9 mouse cellular contexts compared by ENCODE assay signal in genomic region chr10:79840644-79841551, GRCm38 (mm10). TPM values are rescaled to one million over a fixed set of nuclear protein-coding genes. Genes with fewer than 3 reads are reported as not detected.
A peak's percentile ranks its signal among the peaks of the same experiment; 100 is the strongest.
DNase-seq lines count a peak whose midpoint lies in the region; ATAC-seq and TF ChIP-seq lines count a peak whose summit lies in the region.
"Had no signal": no experiment of that assay in that cellular context is flagged by ENCODE, and none has a peak within 500 bp of the region (broad histone marks: within the 10 kb centered on the region; RNA-seq: fewer than 3 reads in every experiment).

No protein-coding gene starts in this region.

- in situ Hi-C loops in CH12.LX (cut with MboI; ENCODE audit: low pct_ligation_motif_present, low pct_unique_long_range_greater_than_20kb, low sequenced_read_pairs) = no loop called here

- no peak for TF ChIP-seq CTCF in CH12.LX (conservative IDR thresholded peaks at IDR 0.05 in 1 of 2, IDR thresholded peaks at IDR 0.05 in 1 of 2; ENCODE audit: low read depth in 2 of 2, low read length in 2 of 2)
- TF ChIP-seq CTCF in bone marrow macrophage, adult 2 months (IDR thresholded peaks at IDR 0.05; ENCODE audit: low read depth, low read length) = no peak
- 0 out of 2 replicates have a peak, but pooled peaks have one; percentile 11 for TF ChIP-seq CTCF in lung, adult 2 months (IDR thresholded peaks at IDR 0.05; ENCODE audit: insufficient read depth, low read length)

- no peak for TF ChIP-seq EP300 in CH12.LX (IDR thresholded peaks at IDR 0.05; ENCODE audit: low read length)

- H3K9ac ChIP-seq in CH12.LX (ENCODE audit: insufficient read depth, low read depth) = no peak overlapping the region
- peak overlapping the region; percentile 54 for H3K9ac ChIP-seq in forebrain, embryonic 12.5 days
- peak overlapping the region; percentile 40 for H3K9ac ChIP-seq in neural tube, embryonic 15.5 days (replicated peaks)

- no peak for DNase-seq in CH12.LX (ENCODE audit: extremely low read depth)
- peak; percentile 75 to 81 for DNase-seq in heart, postnatal 10 days
- DNase-seq in kidney, postnatal 4 days = peak; percentile 82 to 91
- DNase-seq in lung, adult 2 months = peak; percentile 74
- no peak for DNase-seq in T-cell, adult 2 months (ENCODE audit: low spot score)

- no peak overlapping the region for H3K4me2 ChIP-seq in CH12.LX (ENCODE audit: insufficient read depth, low read depth, poor library complexity, severe bottlenecking)
- H3K4me2 ChIP-seq in forebrain, embryonic 12.5 days = peak overlapping the region; percentile 68
- H3K4me2 ChIP-seq in neural tube, embryonic 15.5 days = peak overlapping the region; percentile 66

- dilution Hi-C loops in CH12.LX (cut with MboI; ENCODE audit: extremely low pct_ligation_motif_present, extremely low pct_unique_long_range_greater_than_20kb, low sequenced_read_pairs) = no loop called here

- H3K36me3 ChIP-seq in CH12.LX (replicated peaks in 1 of 2; ENCODE audit: control insufficient read depth in 1 of 2, insufficient read depth in 1 of 2, low read length in 1 of 2) = no peaks in the 10 kb centered on the region
- no peaks in the 10 kb centered on the region for H3K36me3 ChIP-seq in forebrain, embryonic 12.5 days (replicated peaks)
- no peaks in the 10 kb centered on the region for H3K36me3 ChIP-seq in neural tube, embryonic 15.5 days

- H3K4me3 ChIP-seq in CH12.LX (replicated peaks in 1 of 3; ENCODE audit: low read depth in 2 of 3, low read length in 2 of 3, poor library complexity in 1 of 3) = no peak overlapping the region
- peak overlapping the region; percentile 54 for H3K4me3 ChIP-seq in bone marrow macrophage, adult 2 months (ENCODE audit: insufficient read depth, low read length)
- H3K4me3 ChIP-seq in forebrain, embryonic 12.5 days (replicated peaks) = peak overlapping the region; percentile 33
- H3K4me3 ChIP-seq in lung, adult 2 months (replicated peaks; ENCODE audit: extremely low read depth, low read depth, low read length) = peak overlapping the region; percentile 76
- peak overlapping the region; percentile 35 for H3K4me3 ChIP-seq in neural tube, embryonic 15.5 days (replicated peaks)

- no peak for TF ChIP-seq POLR2A in CH12.LX (IDR thresholded peaks at IDR 0.05; ENCODE audit: low read depth, low read length)
- TF ChIP-seq POLR2A in bone marrow macrophage, adult 2 months (IDR thresholded peaks at IDR 0.05; ENCODE audit: borderline replicate concordance, low read depth, low read length) = no peak
- peak; percentile 77; the same call in 1 of the 2 replicates for TF ChIP-seq POLR2A in lung, adult 2 months (IDR thresholded peaks at IDR 0.05; ENCODE audit: borderline replicate concordance, extremely low read depth, low read depth, low read length)

- H3K4me1 ChIP-seq in CH12.LX (ENCODE audit: control insufficient read depth in 1 of 2, insufficient read depth in 2 of 2) = no peaks in the 10 kb centered on the region
- peaks cover 16% of the 10 kb centered on the region for H3K4me1 ChIP-seq in bone marrow macrophage, adult 2 months (ENCODE audit: control insufficient read depth, insufficient read depth, low read length)
- peaks cover 29% of the 10 kb centered on the region for H3K4me1 ChIP-seq in forebrain, embryonic 12.5 days
- peaks cover 6% of the 10 kb centered on the region for H3K4me1 ChIP-seq in lung, adult 2 months (ENCODE audit: control insufficient read depth, insufficient read depth, low read length)
- H3K4me1 ChIP-seq in neural tube, embryonic 15.5 days = peaks cover 23% of the 10 kb centered on the region

- TF ChIP-seq RAD21 in CH12.LX (IDR thresholded peaks at IDR 0.05; ENCODE audit: low read depth, low read length) = no peak

- intact Hi-C loops in heart, postnatal 10 days (cut with DNase I) = loop anchor here (1.0 kb wide), 1 partner anchor 12 kb away; no protein-coding TSS in a partner anchor

- no peaks in the 10 kb centered on the region for H3K79me2 ChIP-seq in CH12.LX (replicated peaks; ENCODE audit: control insufficient read depth, extremely low read depth, insufficient read depth, poor library complexity, severe bottlenecking)

- 1% methylated on average over 24 of the region's 24 CpGs for WGBS in forebrain, embryonic 12.5 days
- WGBS in lung, adult 2 months = 1% methylated on average over 24 of the region's 24 CpGs
- WGBS in neural tube, embryonic 15.5 days = under 1% methylated on average over 24 of the region's 24 CpGs

- peaks cover 5% of the 10 kb centered on the region for H3K9me3 ChIP-seq in CH12.LX (replicated peaks; ENCODE audit: low read length)
- no peaks in the 10 kb centered on the region for H3K9me3 ChIP-seq in forebrain, embryonic 12.5 days
- H3K9me3 ChIP-seq in neural tube, embryonic 15.5 days (replicated peaks) = no peaks in the 10 kb centered on the region

- no peak overlapping the region for H3K27ac ChIP-seq in CH12.LX (ENCODE audit: insufficient read depth, low read depth)
- H3K27ac ChIP-seq in bone marrow macrophage, adult 2 months (ENCODE audit: insufficient read depth, low read depth, low read length) = peak overlapping the region; percentile 38
- peak overlapping the region; percentile 73 for H3K27ac ChIP-seq in forebrain, embryonic 12.5 days
- peak overlapping the region; percentile 81 for H3K27ac ChIP-seq in neural tube, embryonic 15.5 days (replicated peaks)

- ATAC-seq in forebrain, embryonic 12.5 days (ENCODE audit: low FRiP score) = peak; percentile 80
- ATAC-seq in neural tube, embryonic 15.5 days (ENCODE audit: low FRiP score) = peak; percentile 77

- H3K27me3 ChIP-seq in CH12.LX (replicated peaks) = peaks cover 7% of the 10 kb centered on the region
- no peaks in the 10 kb centered on the region for H3K27me3 ChIP-seq in forebrain, embryonic 12.5 days
- no peaks in the 10 kb centered on the region for H3K27me3 ChIP-seq in neural tube, embryonic 15.5 days (replicated peaks)

TF ChIP-seq in CH12.LX, 34 proteins besides CTCF, POLR2A, EP300 and RAD21:
- TF ChIP-seq GABPA (IDR thresholded peaks at IDR 0.05; ENCODE audit: insufficient replicate concordance, low read depth, low read length) = no peak
- TF ChIP-seq ZNF384 (IDR thresholded peaks at IDR 0.05; ENCODE audit: low read depth, low read length) = peak; percentile 71
- TF ChIP-seq CHD1 (IDR thresholded peaks at IDR 0.05; ENCODE audit: low read depth, low read length) = no peak

RNA-seq across cellular contexts. Expression of gene Ptbp1, which starts 13.3 kb away (rescaled TPM):
- total RNA-seq in CH12.LX (2012; rRNA removed) (252 and 284 TPM in 2 replicates), CH12.LX (2014; rRNA removed) (261 and 284 TPM in 2 replicates)
- 482 and 497 TPM in 2 replicates for polyA plus RNA-seq in CH12.LX (2012; ENCODE audit: insufficient read length, low read depth)
- polyA plus RNA-seq in bone marrow macrophage, adult 2 months (2012; ENCODE audit: insufficient read depth, insufficient read length, missing spikeins) = 129 and 141 TPM in 2 replicates
- polyA plus RNA-seq in forebrain, embryonic 12.5 days (2016; fragmentation: Nextera tagmentation; extraction: Ambion mirVana) = 223 TPM in 2 replicates
- 100 to 1,000 TPM; 144 to 145 TPM for total RNA-seq in heart, postnatal 10 days (2021)
- polyA plus RNA-seq in lung, adult 2 months (2012; rRNA removed) = 224 and 265 TPM in 2 replicates
- polyA plus RNA-seq in neural tube, embryonic 15.5 days (2015; fragmentation: Nextera tagmentation; extraction: Ambion mirVana) = 55.8 and 121 TPM in 2 replicates

RNA-seq across cellular contexts. Expression of gene Misp, which starts 20.1 kb away (rescaled TPM):
- total RNA-seq in CH12.LX (2012; rRNA removed) = not detected in 2 replicates
- not detected in 2 replicates for total RNA-seq in CH12.LX (2014; rRNA removed)
- polyA plus RNA-seq in CH12.LX (2012; ENCODE audit: insufficient read length, low read depth) = not detected in 2 replicates
- 0.91 TPM in 1 of 2 replicates, not detected in the other for polyA plus RNA-seq in bone marrow macrophage, adult 2 months (2012; ENCODE audit: insufficient read depth, insufficient read length, missing spikeins)
- 0.81 and 1.1 TPM in 2 replicates for polyA plus RNA-seq in forebrain, embryonic 12.5 days (2016; fragmentation: Nextera tagmentation; extraction: Ambion mirVana)
- under 1 TPM; 0.22 to 0.30 TPM for total RNA-seq in heart, postnatal 10 days (2021)
- polyA plus RNA-seq in lung, adult 2 months (2012; rRNA removed) = 4.0 and 4.8 TPM in 2 replicates
- polyA plus RNA-seq in neural tube, embryonic 15.5 days (2015; fragmentation: Nextera tagmentation; extraction: Ambion mirVana) = 0.33 and 11.5 TPM in 2 replicates

RNA-seq across cellular contexts. Expression of gene Prtn3, which starts 33.4 kb away (rescaled TPM):
- total RNA-seq in CH12.LX (2012; rRNA removed) (0.30 TPM in 1 of 2 replicates, not detected in the other), CH12.LX (2014; rRNA removed) (not detected in 2 replicates)
- 0.39 TPM in 1 of 2 replicates, not detected in the other for polyA plus RNA-seq in CH12.LX (2012; ENCODE audit: insufficient read length, low read depth)
- not detected in 2 replicates for polyA plus RNA-seq in bone marrow macrophage, adult 2 months (2012; ENCODE audit: insufficient read depth, insufficient read length, missing spikeins)
- 14.8 and 16.2 TPM in 2 replicates for polyA plus RNA-seq in forebrain, embryonic 12.5 days (2016; fragmentation: Nextera tagmentation; extraction: Ambion mirVana)
- under 1 TPM in 1 of 2 experiments, not detected in 1; 0.55 TPM for total RNA-seq in heart, postnatal 10 days (2021)
- polyA plus RNA-seq in lung, adult 2 months (2012; rRNA removed) = 3.6 and 5.0 TPM in 2 replicates
- 9.0 and 9.5 TPM in 2 replicates for polyA plus RNA-seq in neural tube, embryonic 15.5 days (2015; fragmentation: Nextera tagmentation; extraction: Ambion mirVana)

RNA-seq across cellular contexts. Expression of gene Plppr3, which starts 33.5 kb away (rescaled TPM):
- 0.47 and 0.55 TPM in 2 replicates for total RNA-seq in CH12.LX (2012; rRNA removed)
- not detected in 2 replicates for total RNA-seq in CH12.LX (2014; rRNA removed)
- polyA plus RNA-seq in CH12.LX (2012; ENCODE audit: insufficient read length, low read depth) = 3.4 TPM in 2 replicates
- not detected in 2 replicates for polyA plus RNA-seq in bone marrow macrophage, adult 2 months (2012; ENCODE audit: insufficient read depth, insufficient read length, missing spikeins)
- polyA plus RNA-seq in forebrain, embryonic 12.5 days (2016; fragmentation: Nextera tagmentation; extraction: Ambion mirVana) = 223 and 250 TPM in 2 replicates
- total RNA-seq in heart, postnatal 10 days (2021) = under 1 TPM; 0.53 to 0.89 TPM
- polyA plus RNA-seq in lung, adult 2 months (2012; rRNA removed) = 8.4 and 8.9 TPM in 2 replicates
- polyA plus RNA-seq in neural tube, embryonic 15.5 days (2015; fragmentation: Nextera tagmentation; extraction: Ambion mirVana) = 316 and 385 TPM in 2 replicates

RNA-seq across cellular contexts. Expression of gene Elane, which starts 45.1 kb away (rescaled TPM):
- total RNA-seq in CH12.LX (2012; rRNA removed) = not detected in 2 replicates
- total RNA-seq in CH12.LX (2014; rRNA removed) = not detected in 2 replicates
- not detected in 2 replicates for polyA plus RNA-seq in CH12.LX (2012; ENCODE audit: insufficient read length, low read depth)
- polyA plus RNA-seq in bone marrow macrophage, adult 2 months (2012; ENCODE audit: insufficient read depth, insufficient read length, missing spikeins) = 0.75 TPM in 1 of 2 replicates, not detected in the other
- not detected in 2 replicates for polyA plus RNA-seq in forebrain, embryonic 12.5 days (2016; fragmentation: Nextera tagmentation; extraction: Ambion mirVana)
- not detected for total RNA-seq in heart, postnatal 10 days (2021)
- 0.11 and 0.85 TPM in 2 replicates for polyA plus RNA-seq in lung, adult 2 months (2012; rRNA removed)
- polyA plus RNA-seq in neural tube, embryonic 15.5 days (2015; fragmentation: Nextera tagmentation; extraction: Ambion mirVana) = 0.31 and 0.50 TPM in 2 replicates
- total RNA-seq: layer of hippocampus, postnatal 25 days had no signal

Comparison
In these comparisons a context has a peak if more than half of its experiments do, and no peak if none do; other contexts are left out.
1. DNase-seq: peak in heart, postnatal 10 days (2 of 2), kidney, postnatal 4 days (2 of 2) and lung, adult 2 months (single experiment); none in CH12.LX (single experiment) and T-cell, adult 2 months (single experiment).
2. H3K4me3 ChIP-seq: peak in bone marrow macrophage, adult 2 months (single experiment), forebrain, embryonic 12.5 days (single experiment), lung, adult 2 months (single experiment) and neural tube, embryonic 15.5 days (single experiment); none in CH12.LX (0 of 3).